In genomic region chr10:79689178-79689577, GRCm38 (mm10) we compare ENCODE assay signal across 26 mouse cellular contexts. TPM values are rescaled to one million over a fixed set of nuclear protein-coding genes. Genes with fewer than 3 reads are reported as not detected.
DNase-seq lines count a peak whose midpoint lies in the region; ATAC-seq and TF ChIP-seq lines count a peak whose summit lies in the region.
"Had no signal": no experiment of that assay in that cellular context is flagged by ENCODE, and none has a peak within 500 bp of the region (broad histone marks: within the 10 kb centered on the region; RNA-seq: fewer than 3 reads in every experiment).

No protein-coding gene starts in this region.

- H3K4me3 ChIP-seq in forebrain, postnatal 0 days (ENCODE audit: low read depth, low read length): no peak overlapping the region
- no peak overlapping the region for H3K4me3 ChIP-seq in forebrain, embryonic 16.5 days (replicated peaks; ENCODE audit: low read length)
- H3K4me3 ChIP-seq in layer of hippocampus, adult 2 months: no peak overlapping the region
- H3K4me3 ChIP-seq in embryonic facial prominence, embryonic 10.5 days: peak overlapping the region; percentile 3; the same call in 1 of the 2 replicates
- H3K4me3 ChIP-seq: embryonic facial prominence, embryonic 12.5 days; embryonic facial prominence, embryonic 15.5 days; hindbrain, embryonic 12.5 days; hindbrain, embryonic 15.5 days; intestine, embryonic 15.5 days had no signal

- no peaks in the 10 kb centered on the region for H3K9me3 ChIP-seq in forebrain, postnatal 0 days (ENCODE audit: low read length)
- H3K9me3 ChIP-seq in forebrain, embryonic 16.5 days (ENCODE audit: control insufficient read depth, low read length): no peaks in the 10 kb centered on the region
- H3K9me3 ChIP-seq in embryonic facial prominence, embryonic 10.5 days: peaks cover 4% of the 10 kb centered on the region; the same call in 1 of the 2 replicates
- H3K9me3 ChIP-seq: embryonic facial prominence, embryonic 15.5 days; hindbrain, embryonic 15.5 days; intestine, embryonic 15.5 days had no signal

- peaks cover 54% of the 10 kb centered on the region for H3K36me3 ChIP-seq in forebrain, postnatal 0 days (ENCODE audit: insufficient read depth)
- peaks cover 21% of the 10 kb centered on the region for H3K36me3 ChIP-seq in forebrain, embryonic 16.5 days (ENCODE audit: control insufficient read depth, insufficient read depth)
- peaks cover 66% of the 10 kb centered on the region for H3K36me3 ChIP-seq in embryonic facial prominence, embryonic 10.5 days (replicated peaks)

- 0 out of 2 replicates have a peak, but pooled peaks have one; percentile 7 for ATAC-seq in forebrain, postnatal 0 days
- no peak for ATAC-seq in forebrain, embryonic 16.5 days
- ATAC-seq: activated CD4-positive, CD25-positive, alpha-beta regulatory T cell, adult 4 months; CD4-positive, CD25-positive, alpha-beta regulatory T cell, adult 4 months; forebrain, embryonic 14.5 days; intestine, embryonic 15.5 days had no signal

- H3K4me1 ChIP-seq in forebrain, postnatal 0 days (ENCODE audit: insufficient read depth): no peaks in the 10 kb centered on the region
- no peaks in the 10 kb centered on the region for H3K4me1 ChIP-seq in forebrain, embryonic 16.5 days (replicated peaks; ENCODE audit: control insufficient read depth, insufficient read depth, low read length)
- H3K4me1 ChIP-seq in embryonic facial prominence, embryonic 10.5 days: peaks cover 2% of the 10 kb centered on the region
- H3K4me1 ChIP-seq: embryonic facial prominence, embryonic 12.5 days had no signal

- no peak overlapping the region for H3K27ac ChIP-seq in forebrain, postnatal 0 days (ENCODE audit: low read depth, low read length)
- H3K27ac ChIP-seq in forebrain, embryonic 16.5 days (ENCODE audit: low read length): no peak overlapping the region
- 0 out of 2 replicates have a peak overlapping the region, but pooled peaks have one; percentile 1 for H3K27ac ChIP-seq in layer of hippocampus, adult 2 months
- H3K27ac ChIP-seq in embryonic facial prominence, embryonic 10.5 days (replicated peaks): no peak overlapping the region
- H3K27ac ChIP-seq: embryonic facial prominence, embryonic 12.5 days; embryonic facial prominence, embryonic 15.5 days; hindbrain, embryonic 12.5 days; hindbrain, embryonic 15.5 days; intestine, embryonic 15.5 days had no signal

- 97% methylated on average over 3 of the region's 3 CpGs for WGBS in forebrain, postnatal 0 days
- 88% methylated on average over 3 of the region's 3 CpGs for WGBS in forebrain, embryonic 16.5 days
- 89% methylated on average over 3 of the region's 3 CpGs for WGBS in embryonic facial prominence, embryonic 10.5 days

- H3K27me3 ChIP-seq in forebrain, postnatal 0 days (ENCODE audit: insufficient read depth, low read length): no peaks in the 10 kb centered on the region
- H3K27me3 ChIP-seq in forebrain, embryonic 16.5 days (replicated peaks; ENCODE audit: control insufficient read depth, insufficient read depth, low read length): no peaks in the 10 kb centered on the region
- no peaks in the 10 kb centered on the region for H3K27me3 ChIP-seq in embryonic facial prominence, embryonic 10.5 days (replicated peaks; ENCODE audit: low read depth, poor library complexity, severe bottlenecking)
- H3K27me3 ChIP-seq: embryonic facial prominence, embryonic 12.5 days; embryonic facial prominence, embryonic 15.5 days; hindbrain, embryonic 12.5 days; hindbrain, embryonic 15.5 days; intestine, embryonic 15.5 days had no signal

- no peak overlapping the region for H3K9ac ChIP-seq in forebrain, postnatal 0 days
- no peak overlapping the region for H3K9ac ChIP-seq in forebrain, embryonic 16.5 days (replicated peaks; ENCODE audit: low read depth, low read length)
- H3K9ac ChIP-seq: embryonic facial prominence, embryonic 12.5 days; embryonic facial prominence, embryonic 15.5 days; hindbrain, embryonic 12.5 days; hindbrain, embryonic 15.5 days; intestine, embryonic 15.5 days had no signal

- no peak overlapping the region for H3K4me2 ChIP-seq in forebrain, postnatal 0 days (ENCODE audit: low read depth)
- H3K4me2 ChIP-seq in forebrain, embryonic 16.5 days (ENCODE audit: low read length): no peak overlapping the region
- H3K4me2 ChIP-seq: embryonic facial prominence, embryonic 12.5 days; embryonic facial prominence, embryonic 15.5 days; heart, embryonic 11.5 days; hindbrain, embryonic 12.5 days; hindbrain, embryonic 15.5 days; intestine, embryonic 15.5 days had no signal

- TF ChIP-seq CTCF in forebrain, postnatal 0 days (IDR thresholded peaks at IDR 0.05; ENCODE audit: low read depth): no peak
- no peak for TF ChIP-seq CTCF in layer of hippocampus, adult 2 months (conservative IDR thresholded peaks at IDR 0.05)

- no peak for DNase-seq in forebrain, postnatal 0 days
- DNase-seq in layer of hippocampus, adult 2 months (ENCODE audit: low spot score in 2 of 2): no peak
- no peak for DNase-seq in layer of hippocampus, adult 9-10 months (ENCODE audit: low spot score)
- no peak for DNase-seq in embryonic facial prominence, embryonic 10.5 days (ENCODE audit: low spot score)
- DNase-seq in lung, adult 18-20 months: no peak
- DNase-seq: adrenal gland, adult 8-10 months; adrenal gland, postnatal 36 days; cerebellum, adult 11 months; cerebellum, adult 9-10 months; heart, adult 11 months; kidney, adult 11 months had no signal

RNA-seq across cellular contexts. Expression of gene Gzmm, which starts 0.4 kb away (rescaled TPM):
- total RNA-seq in forebrain, postnatal 0 days (2014; rRNA removed): 2.5 and 3.3 TPM in 2 replicates
- polyA plus RNA-seq in forebrain, postnatal 0 days (2015; fragmentation: Nextera tagmentation; extraction: Ambion mirVana): 1.1 and 1.3 TPM in 2 replicates
- polyA plus RNA-seq in forebrain, embryonic 16.5 days (2015; fragmentation: Nextera tagmentation; extraction: Ambion mirVana): 1.7 and 1.8 TPM in 2 replicates
- 1 to 10 TPM; 3.3 to 4.0 TPM for total RNA-seq in layer of hippocampus, adult 2 months (2021)
- 0.88 and 1.5 TPM in 2 replicates for polyA plus RNA-seq in embryonic facial prominence, embryonic 10.5 days (2016; fragmentation: Nextera tagmentation; extraction: Ambion mirVana)
- total RNA-seq: hematopoietic stem cell, adult 5-6 weeks had no signal

RNA-seq across cellular contexts. Expression of gene Cdc34, which starts 7.2 kb away (rescaled TPM):
- total RNA-seq in forebrain, postnatal 0 days (2014; rRNA removed): 61.9 and 69.9 TPM in 2 replicates
- polyA plus RNA-seq in forebrain, postnatal 0 days (2015; fragmentation: Nextera tagmentation; extraction: Ambion mirVana): 67.9 and 76.5 TPM in 2 replicates
- polyA plus RNA-seq in forebrain, embryonic 16.5 days (2015; fragmentation: Nextera tagmentation; extraction: Ambion mirVana): 61.1 and 71.1 TPM in 2 replicates
- total RNA-seq in layer of hippocampus, adult 2 months (2021): 10 to 100 TPM; 73.1 to 79.8 TPM
- polyA plus RNA-seq in embryonic facial prominence, embryonic 10.5 days (2016; fragmentation: Nextera tagmentation; extraction: Ambion mirVana): 240 and 250 TPM in 2 replicates

RNA-seq across cellular contexts. Expression of gene Bsg, which starts 15.1 kb away (rescaled TPM):
- total RNA-seq in forebrain, postnatal 0 days (2014; rRNA removed): 960 and 1,112 TPM in 2 replicates
- polyA plus RNA-seq in forebrain, postnatal 0 days (2015; fragmentation: Nextera tagmentation; extraction: Ambion mirVana): 1,015 and 1,046 TPM in 2 replicates
- polyA plus RNA-seq in forebrain, embryonic 16.5 days (2015; fragmentation: Nextera tagmentation; extraction: Ambion mirVana): 726 and 729 TPM in 2 replicates
- 100 to 1,000 TPM; 538 TPM for total RNA-seq in layer of hippocampus, adult 2 months (2021)
- 591 and 608 TPM in 2 replicates for polyA plus RNA-seq in embryonic facial prominence, embryonic 10.5 days (2016; fragmentation: Nextera tagmentation; extraction: Ambion mirVana)

RNA-seq across cellular contexts. Expression of gene Tpgs1, which starts 20.0 kb away (rescaled TPM):
- 64.2 and 91.5 TPM in 2 replicates for total RNA-seq in forebrain, postnatal 0 days (2014; rRNA removed)
- polyA plus RNA-seq in forebrain, postnatal 0 days (2015; fragmentation: Nextera tagmentation; extraction: Ambion mirVana): 128 and 148 TPM in 2 replicates
- 75.9 and 76.6 TPM in 2 replicates for polyA plus RNA-seq in forebrain, embryonic 16.5 days (2015; fragmentation: Nextera tagmentation; extraction: Ambion mirVana)
- 10 to 100 TPM; 67.8 to 73.5 TPM for total RNA-seq in layer of hippocampus, adult 2 months (2021)
- polyA plus RNA-seq in embryonic facial prominence, embryonic 10.5 days (2016; fragmentation: Nextera tagmentation; extraction: Ambion mirVana): 62.6 and 63.5 TPM in 2 replicates

RNA-seq across cellular contexts. Expression of gene Madcam1, which starts 24.8 kb away (rescaled TPM):
- 0.38 and 0.95 TPM in 2 replicates for total RNA-seq in forebrain, postnatal 0 days (2014; rRNA removed)
- 0.67 and 0.70 TPM in 2 replicates for polyA plus RNA-seq in forebrain, postnatal 0 days (2015; fragmentation: Nextera tagmentation; extraction: Ambion mirVana)
- 0.57 and 1.0 TPM in 2 replicates for polyA plus RNA-seq in forebrain, embryonic 16.5 days (2015; fragmentation: Nextera tagmentation; extraction: Ambion mirVana)
- not detected for total RNA-seq in layer of hippocampus, adult 2 months (2021)
- 2.5 and 3.2 TPM in 2 replicates for polyA plus RNA-seq in embryonic facial prominence, embryonic 10.5 days (2016; fragmentation: Nextera tagmentation; extraction: Ambion mirVana)
- total RNA-seq: adrenal gland, adult 8-10 months; adrenal gland, postnatal 36 days; gastrocnemius, adult 18-20 months; heart, adult 8-10 months; heart, postnatal 25 days; hematopoietic stem cell, adult 5-6 weeks had no signal
- polyA plus RNA-seq: C2C12 had no signal
